Mouse (Mus musculus) liver, postnatal 0 days (tissue): ENCODE results near the gene Syce3. TPM values are rescaled to one million over a fixed set of nuclear protein-coding genes. Genes with fewer than 3 reads are reported as not detected.

Source experiments
- ATAC-seq: fragments of 200-750 bp; cut with Nextera tagmentation; 2 replicates; pipeline ENCODE4 v1.8.0; 2017; ENCODE audit warnings: mild to moderate bottlenecking, moderate library complexity
- DNase-seq: peaks from one replicate; pipeline ENCODE4 v3.0.0-alpha.2; 2016
- H3K27ac ChIP-seq: fragments of 300-500 bp; sonication (generic); 2 replicates; pipeline ENCODE4 v1.5.1; 2014; ENCODE audit warnings: antibody characterized with exemption, moderate library complexity, mild to moderate bottlenecking, low read depth
- H3K27me3 ChIP-seq: fragments of 300-500 bp; sonication (generic); 2 replicates; pipeline ENCODE4 v1.6.1; 2014; ENCODE audit warnings: low read length, control low read depth, mixed read lengths; ENCODE audit not compliant: insufficient read depth
- H3K36me3 ChIP-seq: fragments of 300-500 bp; sonication (generic); replicated peaks from 2 replicates; pipeline ENCODE4 v1.6.1; 2014; ENCODE audit warnings: mild to moderate bottlenecking, control low read depth, low read length, moderate library complexity, mixed read lengths; ENCODE audit not compliant: insufficient read depth
- H3K4me1 ChIP-seq: fragments of 300-500 bp; sonication (generic); 2 replicates; pipeline ENCODE4 v1.6.1; 2014; ENCODE audit warnings: antibody characterized with exemption, mild to moderate bottlenecking, control low read depth; ENCODE audit not compliant: insufficient read depth
- H3K4me2 ChIP-seq: fragments of 300-500 bp; sonication (generic); 2 replicates; pipeline ENCODE4 v1.6.1; 2014; ENCODE audit warnings: low read depth, mild to moderate bottlenecking, low read length, moderate library complexity, mixed read lengths
- H3K4me3 ChIP-seq: fragments of 300-500 bp; sonication (generic); 2 replicates; pipeline ENCODE4 v1.5.1; 2014; ENCODE audit warnings: low read depth, low read length
- H3K9ac ChIP-seq: fragments of 300-500 bp; sonication (generic); replicated peaks from 2 replicates; pipeline ENCODE4 v1.6.1; 2014; ENCODE audit warnings: mild to moderate bottlenecking, moderate library complexity
- H3K9me3 ChIP-seq: fragments of 300-500 bp; sonication (generic); 2 replicates; pipeline ENCODE4 v1.6.1; 2016; ENCODE audit warnings: mild to moderate bottlenecking, control low read depth, low read length, mixed read lengths
- CTCF ChIP-seq: sonication (generic); IDR thresholded peaks from 2 replicates; pipeline ENCODE4 v1.5.1; 2016; ENCODE audit warnings: antibody characterized with exemption, low read depth
- EP300 ChIP-seq: IDR thresholded peaks from 2 replicates; pipeline ENCODE4 v1.6.1; 2016; ENCODE audit warnings: antibody characterized with exemption, low read depth, mild to moderate bottlenecking
- WGBS: fragments of 180-500 bp; shearing (Covaris S2); extraction: QIAGEN DNeasy Blood & Tissue Kit; methylation state at CpG from one replicate; pipeline ENCODE4 v1.1.7; 2014; ENCODE audit not compliant: insufficient replicate concordance; 5-methylcytosine and 5-hydroxymethylcytosine counted together
- polyA plus RNA-seq: library from polyadenylated mRNA; unstranded; fragments of >200 nt; fragmentation: Nextera tagmentation; extraction: Ambion mirVana; gene quantifications from 2 replicates; pipeline ENCODE4 v1.2.1, GENCODE M21; 2015

Gene Syce3
- polyA plus RNA-seq, 1 experiment from 2014 or later, result not detected

GRCm38 (mm10) chr15:89426716-89427115 is 16.4 kb upstream of the Syce3 start:
- H3K4me1 ChIP-seq, result peaks cover 15% of the 10 kb centered on the region
- H3K4me2 ChIP-seq, result no peak overlapping the region

GRCm38 (mm10) chr15:89425711-89426121 is 15.4 kb upstream of the Syce3 start, which contains the start of gene Cpt1b:
Cpt1b (minus strand) TSS chr15:89425863.
- Histone ChIP-seq H3K36me3 (peaks cover 26% of the 10 kb centered on the region), H3K9ac (peak within 1 kb of the TSS; percentile 50; the same call in 1 of the 2 replicates), H3K9me3 (no peaks in the 10 kb centered on the region), H3K27me3 (no peaks in the 10 kb centered on the region), H3K27ac (peak within 1 kb of the TSS; percentile 76), H3K4me2 (peak within 1 kb of the TSS; percentile 59), H3K4me1 (peaks cover 10% of the 10 kb centered on the region), H3K4me3 (no peak within 1 kb of the TSS)
- TF ChIP-seq CTCF, result no peak
- TF ChIP-seq EP300, result peak; percentile 60
- ATAC-seq, result peak; percentile 6
- WGBS, result 62% methylated on average over 6 of the region's 6 CpGs
- peak; percentile 53 for DNase-seq

More at GRCm38 (mm10) chr15:89426716-89427115, 16.4 kb upstream of the Syce3 start:
- DNase-seq (no peak), ATAC-seq (no peak)
- Histone ChIP-seq H3K36me3 (peaks cover 24% of the 10 kb centered on the region), H3K27me3 (no peaks in the 10 kb centered on the region), H3K9ac (no peak overlapping the region), H3K27ac (no peak overlapping the region), H3K9me3 (no peaks in the 10 kb centered on the region), H3K4me3 (no peak overlapping the region)
- TF ChIP-seq CTCF (no peak), EP300 (no peak)
- 91% methylated on average over 10 of the region's 10 CpGs for WGBS

- H3K4me1 ChIP-seq, result peaks cover 6% of the 10 kb centered on the region
- no peaks in the 10 kb centered on the region for H3K27me3 ChIP-seq
- no peak overlapping the region for H3K4me3 ChIP-seq
- H3K9me3 ChIP-seq, result no peaks in the 10 kb centered on the region
- H3K27ac ChIP-seq, result no peak overlapping the region
- DNase-seq, result no peak
- no peak for TF ChIP-seq EP300
- no peak for TF ChIP-seq CTCF
- ATAC-seq, result no peak
- 83% methylated on average over 8 of the region's 8 CpGs for WGBS
- peaks cover 30% of the 10 kb centered on the region for H3K36me3 ChIP-seq
- H3K4me2 ChIP-seq, result no peak overlapping the region
- H3K9ac ChIP-seq, result no peak overlapping the region
Measured at GRCm38 (mm10) chr15:89424621-89425020, 14.3 kb upstream of the Syce3 start.

- Histone ChIP-seq H3K9ac (no peak overlapping the region), H3K4me3 (no peak overlapping the region), H3K9me3 (no peaks in the 10 kb centered on the region), H3K27ac (no peak overlapping the region), H3K27me3 (no peaks in the 10 kb centered on the region), H3K36me3 (peaks cover 37% of the 10 kb centered on the region), H3K4me1 (no peaks in the 10 kb centered on the region), H3K4me2 (no peak overlapping the region)
- ATAC-seq (no peak), DNase-seq (no peak)
- WGBS, result 89% methylated on average over 9 of the region's 9 CpGs
- TF ChIP-seq CTCF (no peak), EP300 (no peak)
Measured at GRCm38 (mm10) chr15:89421938-89422337, 11.6 kb upstream of the Syce3 start.

- Histone ChIP-seq H3K9ac (no peak overlapping the region), H3K9me3 (no peaks in the 10 kb centered on the region), H3K4me2 (no peak overlapping the region), H3K4me3 (no peak overlapping the region), H3K4me1 (peaks cover 5% of the 10 kb centered on the region; the same call in 1 of the 2 replicates), H3K36me3 (peaks cover 19% of the 10 kb centered on the region), H3K27ac (no peak overlapping the region), H3K27me3 (no peaks in the 10 kb centered on the region)
- peak; percentile 74 for ATAC-seq
- no peak for TF ChIP-seq EP300
- no peak for TF ChIP-seq CTCF
- 74% methylated on average over 8 of the region's 8 CpGs for WGBS
- no peak for DNase-seq
Measured at GRCm38 (mm10) chr15:89415282-89415681, 5.0 kb upstream of the Syce3 start.

- H3K36me3 ChIP-seq, result no peaks in the 10 kb centered on the region
- H3K27me3 ChIP-seq, result no peaks in the 10 kb centered on the region
- no peak for TF ChIP-seq CTCF
- no peak for TF ChIP-seq EP300
Measured at GRCm38 (mm10) chr15:89406691-89407090, 3.6 kb downstream of the Syce3 start.

More at GRCm38 (mm10) chr15:89406691-89407090, 3.6 kb downstream of the Syce3 start:
- no peak overlapping the region for H3K27ac ChIP-seq
- ATAC-seq (no peak), DNase-seq (no peak)
- no peak overlapping the region for H3K9ac ChIP-seq
- no peak overlapping the region for H3K4me2 ChIP-seq
- H3K4me3 ChIP-seq, result no peak overlapping the region
- no peaks in the 10 kb centered on the region for H3K4me1 ChIP-seq
- peaks cover 5% of the 10 kb centered on the region; the same call in 1 of the 2 replicates for H3K9me3 ChIP-seq
